Mouse (Mus musculus) heart, adult 2 months (tissue): ENCODE measurements around the gene Gm13083. TPM values are rescaled to one million over a fixed set of nuclear protein-coding genes. Genes with fewer than 3 reads are reported as not detected.
"Not testable (repeated sequence)": the region's sequence is repeated elsewhere in the genome, so short reads cannot be mapped to it uniquely, and the experiment has no call there.

Experiments
- DNase-seq, 2 experiments: peaks; one replicate each; pipeline ENCODE4 v3.0.0; 2021
- H3K27ac ChIP-seq: fragments of 200-600 bp; 2 replicates; pipeline ENCODE4 v1.8.1; 2022
- H3K27me3 ChIP-seq: fragments of 200-500 bp; 2 replicates; pipeline ENCODE4 v1.6.1; 2012; ENCODE audit warnings: mild to moderate bottlenecking, low read length, inconsistent platforms, mixed read lengths; ENCODE audit not compliant: control insufficient read depth, insufficient read depth
- H3K36me3 ChIP-seq: fragments of 200-500 bp; 2 replicates; pipeline ENCODE4 v1.6.1; 2012; ENCODE audit warnings: low read length, inconsistent platforms; ENCODE audit not compliant: control insufficient read depth, insufficient read depth
- H3K4me1 ChIP-seq: fragments of 200-500 bp; 2 replicates; pipeline ENCODE4 v1.6.1; 2011; ENCODE audit warnings: low read length; ENCODE audit not compliant: control insufficient read depth, insufficient read depth
- H3K4me3 ChIP-seq: fragments of 200-600 bp; 2 replicates; pipeline ENCODE4 v1.8.1; 2022
- H3K79me2 ChIP-seq: fragments of 200-500 bp; replicated peaks from 2 replicates; pipeline ENCODE4 v1.6.1; 2012; ENCODE audit warnings: mild to moderate bottlenecking, inconsistent platforms, low read length, moderate library complexity, mixed read lengths; ENCODE audit not compliant: control insufficient read depth, insufficient read depth
- H3K9ac ChIP-seq: fragments of 200-500 bp; 2 replicates; pipeline ENCODE4 v1.6.1; 2012; ENCODE audit warnings: low read depth, mild to moderate bottlenecking, control low read depth, inconsistent platforms, low read length, mixed read lengths
- WGBS: fragments of 180-500 bp; shearing (Covaris S2); methylation state at CpG from one replicate; pipeline ENCODE4 v1.1.7; 2018; 5-methylcytosine and 5-hydroxymethylcytosine counted together
- intact Hi-C: fragments of 180-260 bp; cut with DNase I; formaldehyde crosslinking; loops from one replicate; pipeline ENCODE4 v1.15.1; 2025
- long read RNA-seq: library from polyadenylated mRNA; stranded (forward); transcript quantifications from one replicate; pipeline ENCODE4 v2.0.0, GENCODE M21; 2021
- polyA plus RNA-seq: library from polyadenylated mRNA; depleted of rRNA; stranded (reverse); fragments of >200 nt; gene quantifications from 2 replicates; pipeline ENCODE4 v1.2.3, GENCODE M21; 2012; rRNA removed
- total RNA-seq, 2 experiments: library from RNA; stranded (reverse); gene quantifications; 2 replicates each; pipeline ENCODE4 v1.2.3; 2021

Gm13083 gene
- total RNA-seq (not detected), polyA plus RNA-seq (not detected in 2 replicates)
- long read RNA-seq = 0 reads

GRCm38 (mm10) chr4:143614703-143615102, at the start of gene Gm13083:
Gene Gm13083, plus strand, starts transcription at chr4:143615003.
- intact Hi-C loops, H3K4me1 ChIP-seq, H3K79me2 ChIP-seq, DNase-seq, H3K36me3 ChIP-seq, H3K27ac ChIP-seq, H3K27me3 ChIP-seq, H3K4me3 ChIP-seq, H3K9ac ChIP-seq: not testable (repeated sequence)

- H3K9ac ChIP-seq, H3K4me3 ChIP-seq, H3K27ac ChIP-seq, H3K36me3 ChIP-seq, H3K27me3 ChIP-seq, DNase-seq, H3K79me2 ChIP-seq, intact Hi-C loops, H3K4me1 ChIP-seq: not testable (repeated sequence)
- 78% methylated on average over 9 of the region's 9 CpGs for WGBS
Observed at GRCm38 (mm10) chr4:143611927-143612326, 2.9 kb upstream of the Gm13083 start.

- H3K27me3 ChIP-seq, H3K36me3 ChIP-seq, H3K79me2 ChIP-seq, H3K4me1 ChIP-seq, H3K27ac ChIP-seq, H3K9ac ChIP-seq, intact Hi-C loops, DNase-seq, H3K4me3 ChIP-seq: not testable (repeated sequence)
- 65% methylated on average over 4 of the region's 4 CpGs for WGBS
Observed at GRCm38 (mm10) chr4:143618101-143618500, 3.3 kb downstream of the Gm13083 start.

GRCm38 (mm10) chr4:143657146-143657545, 42.3 kb downstream of the Gm13083 start, which contains the start of gene Gm13088:
Gene Gm13088, minus strand, starts transcription at chr4:143657246.
- H3K36me3 ChIP-seq, H3K4me3 ChIP-seq, DNase-seq, H3K27me3 ChIP-seq, H3K4me1 ChIP-seq, H3K79me2 ChIP-seq, H3K9ac ChIP-seq, H3K27ac ChIP-seq, intact Hi-C loops: not testable (repeated sequence)

Other genes starting within 250 kb of the Gm13083 start
- not detected for gene Pramel1, start 220.6 kb upstream of the Gm13083 start, total RNA-seq
- not detected in 2 replicates for gene Pramel1, start 220.6 kb upstream of the Gm13083 start, polyA plus RNA-seq
- gene Pramef8, start 202.6 kb upstream of the Gm13083 start, total RNA-seq = 1 to 10 TPM; 8.0 to 8.4 TPM
- 4.1 and 10.9 TPM in 2 replicates for gene Pramef8, start 202.6 kb upstream of the Gm13083 start, polyA plus RNA-seq
- not detected for gene Oog4, start 164.7 kb upstream of the Gm13083 start, total RNA-seq
- not detected in 2 replicates for gene Oog4, start 164.7 kb upstream of the Gm13083 start, polyA plus RNA-seq
- gene Gm13043, start 103.7 kb upstream of the Gm13083 start, total RNA-seq = not detected
- gene Gm13043, start 103.7 kb upstream of the Gm13083 start, polyA plus RNA-seq = not detected in 2 replicates
- not detected for gene Gm13040, start 79.0 kb upstream of the Gm13083 start, total RNA-seq
- not detected in 2 replicates for gene Gm13040, start 79.0 kb upstream of the Gm13083 start, polyA plus RNA-seq
- not detected for gene BC080695, start 63.3 kb upstream of the Gm13083 start, total RNA-seq
- not detected in 2 replicates for gene BC080695, start 63.3 kb upstream of the Gm13083 start, polyA plus RNA-seq
- not detected for gene Gm13057, start 63.3 kb upstream of the Gm13083 start, total RNA-seq
- not detected in 2 replicates for gene Gm13057, start 63.3 kb upstream of the Gm13083 start, polyA plus RNA-seq
- gene Gm13088, start 42.2 kb downstream of the Gm13083 start, total RNA-seq = not detected
- not detected in 2 replicates for gene Gm13088, start 42.2 kb downstream of the Gm13083 start, polyA plus RNA-seq
- gene Gm13089, start 87.7 kb downstream of the Gm13083 start, total RNA-seq = not detected
- not detected in 2 replicates for gene Gm13089, start 87.7 kb downstream of the Gm13083 start, polyA plus RNA-seq
- gene Gm13078, start 104.5 kb downstream of the Gm13083 start, total RNA-seq = not detected
- not detected in 2 replicates for gene Gm13078, start 104.5 kb downstream of the Gm13083 start, polyA plus RNA-seq
- not detected for gene Gm13023, start 174.3 kb downstream of the Gm13083 start, total RNA-seq
- gene Gm13023, start 174.3 kb downstream of the Gm13083 start, polyA plus RNA-seq = not detected in 2 replicates
- not detected for gene Gm13084, start 201.1 kb downstream of the Gm13083 start, total RNA-seq
- not detected in 2 replicates for gene Gm13084, start 201.1 kb downstream of the Gm13083 start, polyA plus RNA-seq
- gene Gm13103, start 231.5 kb downstream of the Gm13083 start, total RNA-seq = not detected
- not detected in 2 replicates for gene Gm13103, start 231.5 kb downstream of the Gm13083 start, polyA plus RNA-seq